Mouse (Mus musculus) cortical plate, adult 2 months (tissue): ENCODE data around the gene Gm5294.

Source experiments
- CTCF ChIP-seq: fragments of 200-500 bp; IDR thresholded peaks from 2 replicates; pipeline ENCODE4 v1.5.1; 2011; ENCODE audit warnings: mild to moderate bottlenecking, control low read depth, low read length; ENCODE audit not compliant: insufficient read depth; ENCODE audit errors: extremely low read depth
- POLR2A ChIP-seq: fragments of 200-500 bp; IDR thresholded peaks from 2 replicates; pipeline ENCODE4 v1.6.1; 2011; ENCODE audit warnings: mild to moderate bottlenecking, low read length, control low read depth; ENCODE audit not compliant: insufficient read depth; ENCODE audit errors: extremely low read depth

DNA sequence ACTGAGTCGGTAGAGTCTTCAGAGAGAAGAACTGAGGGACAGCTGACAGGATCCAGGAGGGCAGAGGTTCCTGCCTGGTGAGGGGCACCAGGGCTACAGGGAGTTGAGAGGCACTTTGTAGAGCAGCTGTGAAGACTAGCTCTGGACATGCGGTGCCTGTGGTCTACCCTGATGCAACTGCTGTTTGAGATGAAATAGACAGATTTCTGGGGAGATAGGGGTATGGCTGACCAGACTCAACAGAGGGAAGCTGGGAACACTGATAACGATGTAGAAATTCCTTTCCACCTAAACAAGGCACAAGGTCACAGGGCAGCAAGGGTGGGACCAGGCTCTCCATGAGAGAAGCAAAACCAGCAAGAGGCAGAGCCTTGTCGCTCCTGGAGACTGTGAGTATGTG, 45.8 kb downstream of the Gm5294 start:
- no peak for TF ChIP-seq CTCF
- no peak for TF ChIP-seq POLR2A
